Mouse (Mus musculus): ENCODE data around the gene A330070K13Rik. TPM values are rescaled to one million over a fixed set of nuclear protein-coding genes. Genes with fewer than 3 reads are reported as not detected.

A330070K13Rik gene
- polyA plus RNA-seq (2012; rRNA removed): not detected in 2 replicates

GRCm38 (mm10) chr5:130384222-130384912, at the start of gene A330070K13Rik:
A330070K13Rik (minus strand) TSS chr5:130384631.

GRCm38 (mm10) chr5:130369237-130369636, 15.2 kb downstream of the A330070K13Rik start, which contains the start of gene Caln1:
Caln1 (plus strand) TSS chr5:130369455.

Other genes with a start within 250 kb of the A330070K13Rik start
- gene Kctd7, start 239.8 kb downstream of the A330070K13Rik start, polyA plus RNA-seq (2012; rRNA removed): 9.1 and 9.2 TPM in 2 replicates
- gene Rabgef1, start 212.8 kb downstream of the A330070K13Rik start, polyA plus RNA-seq (2012; rRNA removed): 30.0 and 31.1 TPM in 2 replicates
- gene Tmem248, start 167.6 kb downstream of the A330070K13Rik start, polyA plus RNA-seq (2012; rRNA removed): 23.6 and 28.5 TPM in 2 replicates
- 56.7 and 59.0 TPM in 2 replicates for gene Sbds, start 129.1 kb downstream of the A330070K13Rik start, polyA plus RNA-seq (2012; rRNA removed)
- 16.5 and 17.1 TPM in 2 replicates for gene Tyw1, start 129.0 kb downstream of the A330070K13Rik start, polyA plus RNA-seq (2012; rRNA removed)
- gene Caln1, start 15.2 kb downstream of the A330070K13Rik start, polyA plus RNA-seq (2012; rRNA removed): 3.3 and 3.6 TPM in 2 replicates

Measured in central nervous system, embryonic 14 days (tissue).